Mouse (Mus musculus) cortical plate, adult 2 months (tissue): ENCODE data around the gene Sh2d4b.

Experiments
- CTCF ChIP-seq: fragments of 200-500 bp; IDR thresholded peaks from 2 replicates; pipeline ENCODE4 v1.5.1; 2011; ENCODE audit warnings: mild to moderate bottlenecking, control low read depth, low read length; ENCODE audit not compliant: insufficient read depth; ENCODE audit errors: extremely low read depth
- POLR2A ChIP-seq: fragments of 200-500 bp; IDR thresholded peaks from 2 replicates; pipeline ENCODE4 v1.6.1; 2011; ENCODE audit warnings: mild to moderate bottlenecking, low read length, control low read depth; ENCODE audit not compliant: insufficient read depth; ENCODE audit errors: extremely low read depth

- TF ChIP-seq CTCF = peak; percentile 86
- no peak for TF ChIP-seq POLR2A
These were observed 1.6 kb upstream of the Sh2d4b start for GRCm38 (mm10) chr14:40894576-40895247.
